Mouse (Mus musculus): ENCODE measurements around the gene Nol3. TPM values are rescaled to one million over a fixed set of nuclear protein-coding genes. Genes with fewer than 3 reads are reported as not detected.

Nol3 gene
- polyA plus RNA-seq, 1 experiment from 2014 or later = 1.7 TPM

- TF ChIP-seq CTCF (IDR thresholded peaks at IDR 0.05) = no peak
- H3K27me3 ChIP-seq = no peaks in the 10 kb centered on the region
- ChIA-PET POLR2A (interaction anchor here (1.1 to 2.0 kb wide), 3 partner anchors 11 to 49 kb away, joined by 3 to 7 read pairs (median 4); no protein-coding TSS in a partner anchor), CTCF (no interaction called here)
- in situ Hi-C loops (cut with MboI; ENCODE audit: low pct_unique_long_range_greater_than_20kb) = loop anchor here (10.0 kb wide), 1 partner anchor 663 kb away; the partner anchor contains the start of gene Rrad
- ATAC-seq = peak; percentile 84
- DNase-seq (ENCODE audit: low read depth, low spot score) = no peak
Measured at GRCm38 (mm10) chr8:105297511-105298192, 21.7 kb downstream of the Nol3 start, which contains the start of gene E2f4. E2f4 (plus strand) TSS chr8:105297663.

- TF ChIP-seq CTCF (IDR thresholded peaks at IDR 0.05) = no peak
- ChIA-PET POLR2A (interaction anchor here (2.0 kb wide), 1 partner anchor 28 kb away, joined by 7 read pairs; no protein-coding TSS in a partner anchor), CTCF (no interaction called here)
- ATAC-seq (no peak), DNase-seq (ENCODE audit: low read depth, low spot score) (no peak)
- no peaks in the 10 kb centered on the region for H3K27me3 ChIP-seq
- in situ Hi-C loops (cut with MboI; ENCODE audit: low pct_unique_long_range_greater_than_20kb) = loop anchor here (10.0 kb wide), 1 partner anchor 664 kb away; the partner anchor contains the start of gene Rrad
Measured at GRCm38 (mm10) chr8:105298351-105299252, 22.7 kb downstream of the Nol3 start.

- H3K27me3 ChIP-seq = no peaks in the 10 kb centered on the region
- ATAC-seq (no peak), DNase-seq (ENCODE audit: low read depth, low spot score) (no peak)
- CTCF ChIA-PET = no interaction called here
- POLR2A ChIA-PET = no interaction called here
- no peak for TF ChIP-seq CTCF (IDR thresholded peaks at IDR 0.05)
- in situ Hi-C loops (cut with MboI; ENCODE audit: low pct_unique_long_range_greater_than_20kb) = loop anchor here (10.0 kb wide), 1 partner anchor 665 kb away; the partner anchor contains the start of gene Rrad
Measured at GRCm38 (mm10) chr8:105299962-105300361, 24.0 kb downstream of the Nol3 start.

- no peak for TF ChIP-seq CTCF (IDR thresholded peaks at IDR 0.05)
- ATAC-seq (no peak), DNase-seq (ENCODE audit: low read depth, low spot score) (no peak)
- POLR2A ChIA-PET = interaction anchor here (1.5 to 1.8 kb wide), 2 partner anchors 13 to 20 kb away, joined by 5 to 6 read pairs; partner anchors contain the start of gene 4931428F04Rik
- in situ Hi-C loops (cut with MboI; ENCODE audit: low pct_unique_long_range_greater_than_20kb) = no loop called here
- H3K27me3 ChIP-seq = no peaks in the 10 kb centered on the region
- CTCF ChIA-PET = interaction anchor here (1.6 kb wide), 1 partner anchor 13 kb away, joined by 3 read pairs; no protein-coding TSS in a partner anchor
Measured at GRCm38 (mm10) chr8:105303396-105303795, 27.5 kb downstream of the Nol3 start.

- H3K27me3 ChIP-seq = no peaks in the 10 kb centered on the region
- no peak for TF ChIP-seq CTCF (IDR thresholded peaks at IDR 0.05)
- ATAC-seq (peak; percentile 44), DNase-seq (ENCODE audit: low read depth, low spot score) (no peak)
- CTCF ChIA-PET = interaction anchor here (1.1 to 1.6 kb wide), 2 partner anchors 13 kb away, joined by 3 to 5 read pairs; no protein-coding TSS in a partner anchor
- POLR2A ChIA-PET = interaction anchor here (0.9 to 1.8 kb wide), 3 partner anchors 13 to 23 kb away, joined by 5 to 6 read pairs (median 5); partner anchors contain the start of gene 4931428F04Rik
- in situ Hi-C loops (cut with MboI; ENCODE audit: low pct_unique_long_range_greater_than_20kb) = no loop called here
Measured at GRCm38 (mm10) chr8:105303874-105304273, 27.9 kb downstream of the Nol3 start.

GRCm38 (mm10) chr8:105304325-105305210, 28.6 kb downstream of the Nol3 start:
- ATAC-seq = no peak
- POLR2A ChIA-PET = interaction anchor here (0.9 to 1.8 kb wide), 3 partner anchors 14 to 22 kb away, joined by 5 to 6 read pairs (median 5); partner anchors contain the start of gene 4931428F04Rik

GRCm38 (mm10) chr8:105305211-105306145, 29.5 kb downstream of the Nol3 start, which contains the start of gene Elmo3:
Elmo3 (plus strand) TSS chr8:105305601.
- DNase-seq (ENCODE audit: low read depth, low spot score) (no peak), ATAC-seq (peak; percentile 52)
- POLR2A ChIA-PET = interaction anchor here (0.8 to 1.8 kb wide), 3 partner anchors 15 to 23 kb away, joined by 3 to 6 read pairs (median 4); partner anchors contain the start of gene 4931428F04Rik
- H3K27me3 ChIP-seq = no peaks in the 10 kb centered on the region
- in situ Hi-C loops (cut with MboI; ENCODE audit: low pct_unique_long_range_greater_than_20kb) = no loop called here
- TF ChIP-seq CTCF (IDR thresholded peaks at IDR 0.05) = no peak
- CTCF ChIA-PET = interaction anchor here (0.8 kb wide), 1 partner anchor 16 kb away, joined by 3 read pairs; no protein-coding TSS in a partner anchor

More at GRCm38 (mm10) chr8:105304325-105305210, 28.6 kb downstream of the Nol3 start:
- in situ Hi-C loops (cut with MboI; ENCODE audit: low pct_unique_long_range_greater_than_20kb) = no loop called here
- no peak for TF ChIP-seq CTCF (IDR thresholded peaks at IDR 0.05)
- DNase-seq (ENCODE audit: low read depth, low spot score) = no peak
- no peaks in the 10 kb centered on the region for H3K27me3 ChIP-seq
- CTCF ChIA-PET = interaction anchor here (1.1 to 1.6 kb wide), 2 partner anchors 12 to 14 kb away, joined by 3 to 5 read pairs; no protein-coding TSS in a partner anchor

- POLR2A ChIA-PET = interaction anchor here (0.6 to 1.0 kb wide), 3 partner anchors 16 to 22 kb away, joined by 3 to 4 read pairs (median 4); no protein-coding TSS in a partner anchor
- TF ChIP-seq CTCF (IDR thresholded peaks at IDR 0.05) = no peak
- ATAC-seq (no peak), DNase-seq (ENCODE audit: low read depth, low spot score) (no peak)
- H3K27me3 ChIP-seq = no peaks in the 10 kb centered on the region
- in situ Hi-C loops (cut with MboI; ENCODE audit: low pct_unique_long_range_greater_than_20kb) = no loop called here
- CTCF ChIA-PET = interaction anchor here (0.7 to 1.0 kb wide), 3 partner anchors 15 to 18 kb away, joined by 3 read pairs; no protein-coding TSS in a partner anchor
Measured at GRCm38 (mm10) chr8:105306146-105306691, 30.3 kb downstream of the Nol3 start.

All from Patski (cell line).